Mouse (Mus musculus) left cerebral cortex, postnatal 25 days (tissue): Measurements from ENCODE around the gene Gpx7. TPM values are rescaled to one million over a fixed set of nuclear protein-coding genes. Genes with fewer than 3 reads are reported as not detected.
"Not testable (repeated sequence)": the region's sequence is repeated elsewhere in the genome, so short reads cannot be mapped to it uniquely, and the experiment has no call there.

Source experiments
- DNase-seq, 2 experiments: peaks; one replicate each; pipeline ENCODE4 v3.0.0; 2022; ENCODE audit warnings: low spot score in 2 of 2, mixed read lengths in 1 of 2
- intact Hi-C: fragments of 180-260 bp; cut with DNase I; formaldehyde crosslinking; loops from one replicate; pipeline ENCODE4 v1.15.1; 2025
- total RNA-seq, 2 experiments: library from RNA; stranded (reverse); gene quantifications; 2 replicates each; pipeline ENCODE4 v1.2.3; 2021

Gene Gpx7
- total RNA-seq, 2 experiments from 2014 or later: 5.5 to 6.2 TPM

- intact Hi-C loops: no loop called here
These were observed 46.4 kb downstream of the Gpx7 start for GRCm38 (mm10) chr4:108360136-108361055.

GRCm38 (mm10) chr4:108358498-108358897 is 48.3 kb downstream of the Gpx7 start:
- DNase-seq: no peak
- intact Hi-C loops: no loop called here

More at GRCm38 (mm10) chr4:108360136-108361055, 46.4 kb downstream of the Gpx7 start:
- DNase-seq: peak; percentile 49 to 52

GRCm38 (mm10) chr4:108357458-108357857 is 49.3 kb downstream of the Gpx7 start:
- no peak for DNase-seq
- intact Hi-C loops: no loop called here

- intact Hi-C loops, DNase-seq: not testable (repeated sequence)
These were observed 53.2 kb downstream of the Gpx7 start for GRCm38 (mm10) chr4:108353591-108353990.

- no peak for DNase-seq
- intact Hi-C loops: no loop called here
These were observed 55.9 kb downstream of the Gpx7 start for GRCm38 (mm10) chr4:108350819-108351218.

Other genes starting within 250 kb of the Gpx7 start
- gene Echdc2, start 241.5 kb downstream of the Gpx7 start, total RNA-seq: 10 to 100 TPM; 10.7 TPM
- gene Zyg11a, start 188.9 kb downstream of the Gpx7 start, total RNA-seq: not detected
- 100 to 1,000 TPM; 107 TPM for gene Zyg11b, start 105.9 kb downstream of the Gpx7 start, total RNA-seq
- 10 to 100 TPM; 26.5 to 29.6 TPM for gene Coa7, start 78.8 kb downstream of the Gpx7 start, total RNA-seq
- not detected for gene Shisal2a, start 23.6 kb downstream of the Gpx7 start, total RNA-seq
- gene Tut4, start 52.5 kb upstream of the Gpx7 start, total RNA-seq: 10 to 100 TPM; 34.8 to 40.7 TPM
- gene Prpf38a, start 172.4 kb upstream of the Gpx7 start, total RNA-seq: 10 to 100 TPM; 28.1 to 32.9 TPM
- gene Orc1, start 172.5 kb upstream of the Gpx7 start, total RNA-seq: under 1 TPM; 0.27 to 0.39 TPM
- 10 to 100 TPM; 31.9 to 34.3 TPM for gene Cc2d1b, start 213.0 kb upstream of the Gpx7 start, total RNA-seq